Mouse (Mus musculus) spleen, adult 2 months (tissue): ENCODE results near the gene Kcnh5. TPM values are rescaled to one million over a fixed set of nuclear protein-coding genes. Genes with fewer than 3 reads are reported as not detected.

Source experiments
- DNase-seq, 2 experiments: peaks; one replicate each; pipeline versions ENCODE4 v3.0.0 to v3.0.0-alpha.2; 2012 to 2021; ENCODE audit warnings: low spot score in 2 of 2, low read depth in 1 of 2
- H3K27ac ChIP-seq: fragments of 200-500 bp; 2 replicates; pipeline ENCODE4 v1.5.1; 2012; ENCODE audit warnings: low read length, inconsistent platforms; ENCODE audit not compliant: insufficient read depth
- H3K27me3 ChIP-seq: fragments of 200-500 bp; 2 replicates; pipeline ENCODE4 v1.6.1; 2012; ENCODE audit warnings: mild to moderate bottlenecking, moderate library complexity, low read length, inconsistent platforms; ENCODE audit not compliant: control insufficient read depth, insufficient read depth
- H3K36me3 ChIP-seq: fragments of 200-500 bp; 2 replicates; pipeline ENCODE4 v1.6.1; 2012; ENCODE audit warnings: mild to moderate bottlenecking, low read length, inconsistent platforms; ENCODE audit not compliant: control insufficient read depth, insufficient read depth
- H3K4me1 ChIP-seq: fragments of 200-500 bp; 2 replicates; pipeline ENCODE4 v1.6.1; 2011; ENCODE audit warnings: inconsistent platforms; ENCODE audit not compliant: control insufficient read depth, insufficient read depth, insufficient read length
- H3K4me3 ChIP-seq: fragments of 200-500 bp; 2 replicates; pipeline ENCODE4 v1.5.1; 2011; ENCODE audit warnings: mild to moderate bottlenecking, inconsistent platforms; ENCODE audit not compliant: insufficient read depth, insufficient read length; ENCODE audit errors: extremely low read depth
- CTCF ChIP-seq: fragments of 200-500 bp; IDR thresholded peaks from 2 replicates; pipeline ENCODE4 v1.5.1; 2011; ENCODE audit warnings: mild to moderate bottlenecking, inconsistent platforms; ENCODE audit not compliant: insufficient read depth, insufficient read length, insufficient replicate concordance; ENCODE audit errors: extremely low read depth
- POLR2A ChIP-seq: fragments of 200-500 bp; IDR thresholded peaks from 2 replicates; pipeline ENCODE4 v1.6.1; 2011; ENCODE audit warnings: low read depth, low read length, inconsistent platforms
- WGBS: fragments of 180-500 bp; shearing (Covaris S2); methylation state at CpG from one replicate; pipeline ENCODE4 v1.1.7; 2018; 5-methylcytosine and 5-hydroxymethylcytosine counted together
- polyA plus RNA-seq: library from polyadenylated mRNA; depleted of rRNA; stranded (reverse); fragments of >200 nt; gene quantifications from 2 replicates; pipeline ENCODE4 v1.2.3, GENCODE M21; 2012

Gene Kcnh5
- polyA plus RNA-seq, 1 experiment = not detected

GRCm38 (mm10) chr12:74894870-74895423 is 282.2 kb downstream of the Kcnh5 start:
- no peaks in the 10 kb centered on the region for H3K4me1 ChIP-seq
- 10% methylated on average over 11 of the region's 11 CpGs for WGBS
- H3K4me3 ChIP-seq = no peak overlapping the region
- H3K27ac ChIP-seq = no peak overlapping the region
- no peaks in the 10 kb centered on the region for H3K36me3 ChIP-seq
- TF ChIP-seq CTCF (no peak), POLR2A (no peak)
- DNase-seq = no peak
- no peaks in the 10 kb centered on the region for H3K27me3 ChIP-seq

GRCm38 (mm10) chr12:74889419-74889818 is 287.7 kb downstream of the Kcnh5 start:
- Histone ChIP-seq H3K27me3 (no peaks in the 10 kb centered on the region), H3K36me3 (no peaks in the 10 kb centered on the region), H3K4me3 (no peak overlapping the region), H3K27ac (no peak overlapping the region), H3K4me1 (no peaks in the 10 kb centered on the region)
- 89% methylated on average over 3 of the region's 3 CpGs for WGBS
- DNase-seq = no peak
- no peak for TF ChIP-seq POLR2A
- TF ChIP-seq CTCF = no peak

- WGBS = 78% methylated on average over 1 of the region's 1 CpGs
- TF ChIP-seq CTCF = no peak
- Histone ChIP-seq H3K36me3 (no peaks in the 10 kb centered on the region), H3K27me3 (no peaks in the 10 kb centered on the region), H3K27ac (no peak overlapping the region), H3K4me1 (no peaks in the 10 kb centered on the region), H3K4me3 (no peak overlapping the region)
- no peak for DNase-seq
Measured at GRCm38 (mm10) chr12:74887064-74887463, 290.1 kb downstream of the Kcnh5 start.

- TF ChIP-seq POLR2A = no peak
- TF ChIP-seq CTCF = no peak
- WGBS = 91% methylated on average over 6 of the region's 6 CpGs
- H3K4me1 ChIP-seq = no peaks in the 10 kb centered on the region
Measured at GRCm38 (mm10) chr12:74881344-74881743, 295.8 kb downstream of the Kcnh5 start.

DNA sequence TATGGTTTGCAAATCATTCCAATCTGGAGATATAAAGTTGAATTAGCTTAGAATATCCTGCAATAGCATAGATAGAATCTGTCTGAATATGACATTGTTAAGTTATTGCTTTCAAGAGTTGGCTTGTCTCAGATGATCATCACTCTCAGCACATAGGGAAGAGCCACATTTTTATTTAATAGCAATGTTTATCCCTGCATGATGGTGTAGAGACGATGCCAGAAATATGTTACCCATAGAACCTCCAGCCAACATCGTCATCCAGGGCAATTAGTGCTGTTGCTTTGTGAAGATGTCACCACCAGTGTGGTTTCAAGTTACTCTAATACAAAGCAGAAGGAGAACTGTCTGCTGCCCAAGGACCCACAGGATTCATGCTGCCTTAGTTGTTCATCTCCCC is 321.5 kb downstream of the Kcnh5 start:
- WGBS = 78% methylated on average over 2 of the region's 2 CpGs
- H3K4me3 ChIP-seq = no peak overlapping the region
- TF ChIP-seq POLR2A = no peak
- no peak for TF ChIP-seq CTCF
- no peak overlapping the region for H3K27ac ChIP-seq
- H3K36me3 ChIP-seq = no peaks in the 10 kb centered on the region
- no peaks in the 10 kb centered on the region for H3K27me3 ChIP-seq
- H3K4me1 ChIP-seq = no peaks in the 10 kb centered on the region
- no peak for DNase-seq

More at GRCm38 (mm10) chr12:74881344-74881743, 295.8 kb downstream of the Kcnh5 start:
- H3K36me3 ChIP-seq = no peaks in the 10 kb centered on the region
- H3K4me3 ChIP-seq = no peak overlapping the region
- DNase-seq = no peak
- H3K27ac ChIP-seq = no peak overlapping the region
- no peaks in the 10 kb centered on the region for H3K27me3 ChIP-seq

- TF ChIP-seq POLR2A (no peak), CTCF (no peak)
Measured at GRCm38 (mm10) chr12:74854263-74854662, 322.9 kb downstream of the Kcnh5 start.

DNA sequence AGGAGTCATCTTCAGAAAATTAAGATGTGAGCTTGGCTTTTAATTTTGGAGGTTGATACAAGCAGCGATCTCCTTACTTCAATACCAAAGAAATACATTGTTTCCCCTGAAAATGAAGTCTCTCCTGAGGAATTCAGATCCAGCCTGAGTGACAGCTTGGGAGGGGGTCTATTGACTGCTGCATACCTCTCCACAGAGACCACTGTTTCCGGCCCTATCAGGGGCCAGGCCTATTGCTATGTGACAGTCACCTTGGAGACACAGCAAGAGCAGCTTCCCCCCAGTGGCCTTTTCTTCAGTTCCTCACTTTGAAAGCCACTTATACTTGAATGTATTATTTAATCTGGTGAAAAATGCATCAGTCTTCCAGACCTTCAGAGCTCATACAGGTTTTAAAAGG is 326.8 kb downstream of the Kcnh5 start:
- DNase-seq = no peak
- H3K4me3 ChIP-seq = no peak overlapping the region
- WGBS = 64% methylated on average over 2 of the region's 2 CpGs
- H3K36me3 ChIP-seq = no peaks in the 10 kb centered on the region
- no peaks in the 10 kb centered on the region for H3K27me3 ChIP-seq
- no peak for TF ChIP-seq POLR2A
- no peak for TF ChIP-seq CTCF
- H3K4me1 ChIP-seq = no peaks in the 10 kb centered on the region
- H3K27ac ChIP-seq = no peak overlapping the region

More at GRCm38 (mm10) chr12:74854263-74854662, 322.9 kb downstream of the Kcnh5 start:
- no peak overlapping the region for H3K27ac ChIP-seq
- DNase-seq = no peak
- no peaks in the 10 kb centered on the region for H3K27me3 ChIP-seq
- no peaks in the 10 kb centered on the region for H3K4me1 ChIP-seq
- 65% methylated on average over 1 of the region's 1 CpGs for WGBS
- no peak overlapping the region for H3K4me3 ChIP-seq
- H3K36me3 ChIP-seq = no peaks in the 10 kb centered on the region
